Mouse (Mus musculus): Measurements from ENCODE around the gene Pcca.

GRCm38 (mm10) chr14:122729431-122730073 is 195.4 kb downstream of the Pcca start:
- no peak for TF ChIP-seq CTCF (IDR thresholded peaks at IDR 0.05; ENCODE audit: low read depth, low read length)
- TF ChIP-seq POLR2A (IDR thresholded peaks at IDR 0.05; ENCODE audit: insufficient read depth, low read length), result no peak

Measured in ES-Bruce4 (cell line).